Mouse (Mus musculus): Measurements from ENCODE around the gene Fam198a. TPM values are rescaled to one million over a fixed set of nuclear protein-coding genes. Genes with fewer than 3 reads are reported as not detected.

Fam198a gene
- polyA plus RNA-seq, 1 experiment from 2014 or later, result 1.0 TPM

DNA sequence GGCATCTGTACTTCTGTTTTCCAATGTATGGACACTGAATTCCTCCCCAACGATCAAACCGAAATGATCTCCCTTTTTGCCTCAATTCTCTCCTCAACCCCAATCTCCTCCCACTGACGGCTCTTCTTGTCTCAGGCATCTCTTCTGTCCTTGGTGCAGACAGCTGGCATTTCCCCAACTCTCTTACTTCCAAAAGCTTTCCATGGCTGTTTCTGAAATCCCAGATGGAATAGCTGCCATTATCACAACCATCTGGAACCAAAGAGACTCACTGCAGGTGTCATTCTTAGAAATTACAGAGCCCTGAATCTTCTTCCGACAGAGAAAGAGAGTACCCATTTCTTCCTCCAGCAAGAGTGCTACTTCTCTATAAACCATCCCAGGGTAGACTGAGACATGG, 15.9 kb upstream of the Fam198a start:
- Histone ChIP-seq H3K4me1 (no peaks in the 10 kb centered on the region; the same call in 1 of the 2 replicates), H3K27me3 (peaks cover 6% of the 10 kb centered on the region; the same call in 1 of the 2 replicates), H3K9me3 (replicated peaks) (no peaks in the 10 kb centered on the region), H3K36me3 (ENCODE audit: poor library complexity, severe bottlenecking) (no peaks in the 10 kb centered on the region), H3K4me3 (no peak overlapping the region), H3K9ac (no peak overlapping the region), H3K27ac (no peak overlapping the region), H3K4me2 (no peak overlapping the region)
- ATAC-seq, result no peak
- WGBS, result 83% methylated on average over 4 of the region's 4 CpGs

DNA sequence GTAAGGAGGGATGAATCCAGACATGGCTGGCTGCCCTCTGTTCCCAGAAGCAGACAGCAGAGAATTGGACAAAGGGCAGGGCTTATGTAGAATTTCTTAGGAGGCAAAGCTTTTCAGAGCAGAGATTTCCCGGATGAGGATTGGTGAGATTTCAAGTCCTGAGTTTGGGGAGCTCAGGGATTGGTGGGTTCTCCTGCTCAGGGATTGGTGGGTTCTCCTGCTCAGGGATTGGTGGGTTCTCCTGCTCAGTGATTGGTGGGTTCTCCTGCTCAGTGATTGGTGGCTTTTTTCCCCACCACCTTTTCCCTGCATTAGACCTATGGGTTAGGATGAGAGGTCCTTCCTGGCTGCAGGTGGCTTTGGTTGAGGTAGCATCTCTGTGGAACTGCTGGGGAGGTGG, 13.8 kb upstream of the Fam198a start:
- peaks cover 6% of the 10 kb centered on the region; the same call in 1 of the 2 replicates for H3K27me3 ChIP-seq
- no peak overlapping the region for H3K9ac ChIP-seq
- no peaks in the 10 kb centered on the region for H3K9me3 ChIP-seq (replicated peaks)
- no peaks in the 10 kb centered on the region for H3K36me3 ChIP-seq (ENCODE audit: poor library complexity, severe bottlenecking)
- H3K4me2 ChIP-seq, result peak overlapping the region; percentile 59
- H3K4me1 ChIP-seq, result no peaks in the 10 kb centered on the region; the same call in 1 of the 2 replicates
- H3K4me3 ChIP-seq, result peak overlapping the region; percentile 42
- ATAC-seq, result peak; percentile 79
- no peak overlapping the region for H3K27ac ChIP-seq
- 77% methylated on average over 1 of the region's 1 CpGs for WGBS

DNA sequence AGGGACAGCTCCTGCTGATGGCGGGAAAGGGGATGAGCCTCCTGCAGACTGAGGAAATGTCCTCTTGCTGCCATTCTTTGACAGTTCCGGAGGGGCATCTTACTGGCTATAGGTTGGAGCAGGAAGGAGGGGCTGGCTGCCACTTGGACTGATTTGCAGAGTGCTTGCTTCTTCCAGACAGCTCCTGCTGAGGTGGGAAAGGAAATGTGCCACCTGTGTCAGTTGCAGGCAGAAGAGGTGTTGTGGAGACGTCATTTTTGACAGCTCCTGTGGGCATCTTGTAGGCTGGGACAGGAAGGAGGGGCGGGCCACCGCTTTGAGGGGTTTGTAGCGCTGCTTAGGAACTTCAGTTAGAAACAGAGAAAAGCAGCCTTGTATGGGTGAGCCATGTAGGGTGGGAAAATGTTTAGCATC, 13.3 kb upstream of the Fam198a start:
- Histone ChIP-seq H3K9me3 (replicated peaks) (no peaks in the 10 kb centered on the region), H3K27ac (peak overlapping the region; percentile 16; the same call in 1 of the 2 replicates), H3K4me1 (no peaks in the 10 kb centered on the region; the same call in 1 of the 2 replicates), H3K4me2 (peak overlapping the region; percentile 59), H3K27me3 (peaks cover 6% of the 10 kb centered on the region; the same call in 1 of the 2 replicates), H3K9ac (peak overlapping the region; percentile 43; the same call in 1 of the 2 replicates), H3K36me3 (ENCODE audit: poor library complexity, severe bottlenecking) (no peaks in the 10 kb centered on the region), H3K4me3 (peak overlapping the region; percentile 42)
- ATAC-seq, result peak; percentile 73
- 59% methylated on average over 6 of the region's 6 CpGs for WGBS

DNA sequence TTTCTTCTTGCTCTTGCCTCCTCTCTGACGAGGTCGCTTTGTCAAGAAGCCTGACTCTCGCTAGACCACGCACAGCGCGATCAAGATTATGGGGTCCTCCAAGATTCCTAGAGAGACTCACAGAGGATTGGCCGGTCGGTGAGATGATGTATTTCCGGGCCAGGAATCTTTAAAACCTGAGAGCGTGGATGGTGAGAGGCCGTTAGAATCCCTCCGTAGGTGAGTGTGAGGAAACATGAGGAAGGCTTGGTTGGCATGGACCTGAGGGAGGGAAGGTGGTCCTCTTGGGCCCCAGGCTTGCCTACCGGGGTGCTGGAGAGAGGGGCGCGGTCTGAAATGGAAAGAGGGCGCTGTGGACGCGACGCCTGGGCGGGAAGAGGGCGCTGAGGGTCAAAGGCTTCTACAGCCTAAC, 12.8 kb upstream of the Fam198a start:
- Histone ChIP-seq H3K27me3 (0 out of 2 replicates have a peak, but pooled peaks cover 6% of the 10 kb centered on the region), H3K4me1 (no peaks in the 10 kb centered on the region; the same call in 1 of the 2 replicates), H3K4me3 (peak overlapping the region; percentile 42), H3K36me3 (ENCODE audit: poor library complexity, severe bottlenecking) (no peaks in the 10 kb centered on the region), H3K9ac (peak overlapping the region; percentile 63), H3K27ac (peak overlapping the region; percentile 16; the same call in 1 of the 2 replicates), H3K9me3 (replicated peaks) (no peaks in the 10 kb centered on the region), H3K4me2 (peak overlapping the region; percentile 59)
- 49% methylated on average over 21 of the region's 21 CpGs for WGBS
- peak; percentile 80 for ATAC-seq

DNA sequence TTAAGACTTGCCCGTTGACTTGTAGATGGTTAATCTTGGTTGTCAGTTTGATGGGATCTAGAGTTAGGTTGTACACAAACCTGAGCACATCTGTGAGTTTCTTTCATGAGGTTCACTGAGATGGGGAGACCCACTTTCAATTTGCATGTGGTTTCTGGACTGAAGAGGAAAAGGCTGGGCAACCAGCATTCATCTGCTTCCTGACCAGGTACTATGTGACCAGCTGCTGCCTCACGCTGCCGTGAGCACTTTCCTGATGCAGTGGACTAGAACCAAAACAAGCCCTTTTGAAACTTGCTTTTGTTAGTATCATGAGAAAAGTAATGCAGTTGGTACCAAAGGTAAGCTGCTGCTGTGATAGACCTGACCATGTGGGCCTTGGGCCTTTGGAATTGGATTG, 7.8 kb upstream of the Fam198a start:
- 87% methylated on average over 3 of the region's 3 CpGs for WGBS

DNA sequence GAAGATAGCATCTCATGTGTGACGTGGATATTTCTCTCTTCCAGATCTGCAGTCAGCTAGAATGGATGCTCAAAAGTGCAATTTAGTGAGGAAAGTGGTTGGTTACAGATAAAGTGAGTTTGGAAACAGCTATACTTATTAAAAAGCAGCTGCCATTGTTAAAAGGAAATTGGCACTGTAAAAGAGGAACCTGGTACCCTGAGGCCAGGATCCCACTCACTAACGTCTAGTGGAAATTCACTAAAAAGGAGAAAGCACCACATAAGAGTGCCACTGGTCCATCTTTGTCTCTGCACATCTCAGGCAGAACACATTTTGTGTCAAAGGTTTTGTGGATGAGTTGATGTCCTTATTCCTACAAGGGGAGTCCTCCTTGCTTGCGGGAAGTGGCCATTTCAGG, 7.2 kb upstream of the Fam198a start:
- Histone ChIP-seq H3K36me3 (ENCODE audit: poor library complexity, severe bottlenecking) (no peaks in the 10 kb centered on the region), H3K9me3 (replicated peaks) (no peaks in the 10 kb centered on the region), H3K4me1 (no peaks in the 10 kb centered on the region), H3K9ac (no peak overlapping the region), H3K27ac (no peak overlapping the region), H3K4me3 (no peak overlapping the region), H3K27me3 (no peaks in the 10 kb centered on the region), H3K4me2 (no peak overlapping the region)
- no peak for ATAC-seq
- WGBS, result 90% methylated on average over 3 of the region's 3 CpGs

More for the DNA sequence above, 7.8 kb upstream of the Fam198a start:
- H3K4me3 ChIP-seq, result no peak overlapping the region
- H3K36me3 ChIP-seq (ENCODE audit: poor library complexity, severe bottlenecking), result no peaks in the 10 kb centered on the region
- ATAC-seq, result no peak
- no peaks in the 10 kb centered on the region for H3K9me3 ChIP-seq (replicated peaks)
- no peak overlapping the region for H3K27ac ChIP-seq
- no peak overlapping the region for H3K4me2 ChIP-seq
- no peaks in the 10 kb centered on the region for H3K27me3 ChIP-seq
- H3K4me1 ChIP-seq, result no peaks in the 10 kb centered on the region
- no peak overlapping the region for H3K9ac ChIP-seq

DNA sequence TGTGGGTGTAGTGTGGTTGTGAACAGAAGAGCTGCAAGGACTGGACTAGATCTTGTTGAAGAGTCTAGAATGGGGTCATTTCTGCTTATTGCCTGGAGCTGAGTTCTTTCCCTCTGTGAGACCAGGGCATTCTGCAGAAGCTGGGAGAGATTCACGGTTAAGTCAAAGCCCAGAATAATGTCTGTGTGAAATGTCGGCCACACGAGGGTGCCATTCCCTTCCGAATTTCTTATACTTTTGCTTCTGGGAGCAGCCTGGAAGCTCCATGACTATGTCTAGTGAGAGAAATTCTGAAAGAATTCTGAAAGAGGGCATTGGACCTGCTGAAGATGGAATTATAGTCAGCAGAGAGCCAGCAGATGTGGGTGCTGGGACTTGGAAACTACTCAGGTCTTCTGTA, 3.0 kb upstream of the Fam198a start:
- Histone ChIP-seq H3K4me3 (no peak overlapping the region), H3K36me3 (ENCODE audit: poor library complexity, severe bottlenecking) (no peaks in the 10 kb centered on the region), H3K9me3 (replicated peaks) (no peaks in the 10 kb centered on the region), H3K27ac (no peak overlapping the region), H3K27me3 (no peaks in the 10 kb centered on the region), H3K9ac (no peak overlapping the region), H3K4me1 (peaks cover 15% of the 10 kb centered on the region), H3K4me2 (no peak overlapping the region)
- ATAC-seq, result no peak
- 7% methylated on average over 4 of the region's 4 CpGs for whole genome bisulfite sequencing

DNA sequence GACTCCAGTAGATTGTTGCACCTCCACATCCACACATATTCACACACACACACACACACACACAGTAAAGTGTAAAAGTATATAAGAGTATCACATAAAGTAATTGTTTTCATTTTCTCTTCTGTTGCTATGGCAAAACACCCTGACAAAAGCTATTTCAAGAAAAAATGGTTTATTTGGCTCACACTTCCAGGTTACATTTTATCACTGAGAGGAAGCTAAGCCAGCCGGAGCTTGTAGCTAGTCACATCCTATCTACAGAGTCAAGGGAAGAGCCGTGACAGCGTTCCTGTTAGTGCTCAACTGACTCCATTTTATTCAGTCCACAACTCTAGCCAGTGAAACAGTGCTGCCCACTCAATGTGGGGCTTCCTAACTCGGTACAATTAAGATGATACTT, 2.4 kb upstream of the Fam198a start:
- no peak overlapping the region for H3K4me2 ChIP-seq
- no peaks in the 10 kb centered on the region for H3K36me3 ChIP-seq (ENCODE audit: poor library complexity, severe bottlenecking)
- ATAC-seq, result no peak
- H3K27me3 ChIP-seq, result no peaks in the 10 kb centered on the region
- peaks cover 15% of the 10 kb centered on the region for H3K4me1 ChIP-seq
- 80% methylated on average over 4 of the region's 4 CpGs for WGBS
- no peak overlapping the region for H3K4me3 ChIP-seq
- H3K27ac ChIP-seq, result no peak overlapping the region
- no peak overlapping the region for H3K9ac ChIP-seq
- no peaks in the 10 kb centered on the region for H3K9me3 ChIP-seq (replicated peaks)

DNA sequence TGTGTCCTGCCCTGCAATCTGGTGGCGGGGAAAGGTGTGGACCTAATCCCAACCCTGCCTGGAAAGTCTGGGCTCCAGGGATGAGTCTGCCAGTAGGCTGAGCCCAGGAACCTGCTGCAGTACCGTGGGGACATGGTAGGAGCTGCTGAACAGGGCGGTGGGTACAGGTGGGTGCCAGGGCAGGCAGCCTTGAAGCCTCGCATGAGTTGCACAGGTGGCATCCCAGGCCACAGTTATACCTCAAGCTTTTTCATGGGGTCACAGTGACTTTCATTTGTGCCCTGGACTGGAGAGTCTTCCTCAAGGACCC, 281 bp downstream of the Fam198a start:
- ATAC-seq, result peak; percentile 68
- Histone ChIP-seq H3K27me3 (no peaks in the 10 kb centered on the region), H3K36me3 (ENCODE audit: poor library complexity, severe bottlenecking) (no peaks in the 10 kb centered on the region), H3K4me2 (peak overlapping the region; percentile 56), H3K4me1 (peaks cover 15% of the 10 kb centered on the region), H3K9ac (peak overlapping the region; percentile 41; the same call in 1 of the 2 replicates), H3K27ac (0 out of 2 replicates have a peak overlapping the region, but pooled peaks have one; percentile 65), H3K4me3 (peak overlapping the region; percentile 24), H3K9me3 (replicated peaks) (no peaks in the 10 kb centered on the region)
- 20% methylated on average over 4 of the region's 4 CpGs for WGBS

DNA sequence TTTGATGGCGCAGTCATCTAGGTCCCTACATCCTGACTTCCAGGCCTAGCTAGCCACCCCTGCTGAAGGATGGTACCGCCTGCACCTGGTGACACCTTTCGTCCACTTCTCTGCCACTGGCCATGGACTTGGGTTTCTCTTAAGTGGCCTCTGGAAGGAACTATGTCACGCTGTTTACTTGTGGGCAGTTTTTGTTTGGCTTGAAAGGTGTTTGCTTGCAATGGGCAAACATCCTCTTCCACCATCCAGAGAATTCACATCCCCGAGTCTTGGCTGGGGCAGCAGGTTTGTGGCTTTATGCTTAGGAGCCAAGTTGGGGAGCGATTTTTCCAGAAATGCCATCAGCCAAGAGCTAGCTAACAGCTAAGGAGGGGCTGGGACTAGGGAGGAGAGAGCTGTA, 1.8 kb downstream of the Fam198a start:
- Histone ChIP-seq H3K9me3 (replicated peaks) (no peaks in the 10 kb centered on the region), H3K27me3 (no peaks in the 10 kb centered on the region), H3K4me1 (peaks cover 15% of the 10 kb centered on the region), H3K9ac (no peak overlapping the region), H3K4me2 (no peak overlapping the region), H3K4me3 (no peak overlapping the region), H3K36me3 (ENCODE audit: poor library complexity, severe bottlenecking) (no peaks in the 10 kb centered on the region), H3K27ac (no peak overlapping the region)
- no peak for ATAC-seq
- WGBS, result 92% methylated on average over 6 of the region's 6 CpGs

DNA sequence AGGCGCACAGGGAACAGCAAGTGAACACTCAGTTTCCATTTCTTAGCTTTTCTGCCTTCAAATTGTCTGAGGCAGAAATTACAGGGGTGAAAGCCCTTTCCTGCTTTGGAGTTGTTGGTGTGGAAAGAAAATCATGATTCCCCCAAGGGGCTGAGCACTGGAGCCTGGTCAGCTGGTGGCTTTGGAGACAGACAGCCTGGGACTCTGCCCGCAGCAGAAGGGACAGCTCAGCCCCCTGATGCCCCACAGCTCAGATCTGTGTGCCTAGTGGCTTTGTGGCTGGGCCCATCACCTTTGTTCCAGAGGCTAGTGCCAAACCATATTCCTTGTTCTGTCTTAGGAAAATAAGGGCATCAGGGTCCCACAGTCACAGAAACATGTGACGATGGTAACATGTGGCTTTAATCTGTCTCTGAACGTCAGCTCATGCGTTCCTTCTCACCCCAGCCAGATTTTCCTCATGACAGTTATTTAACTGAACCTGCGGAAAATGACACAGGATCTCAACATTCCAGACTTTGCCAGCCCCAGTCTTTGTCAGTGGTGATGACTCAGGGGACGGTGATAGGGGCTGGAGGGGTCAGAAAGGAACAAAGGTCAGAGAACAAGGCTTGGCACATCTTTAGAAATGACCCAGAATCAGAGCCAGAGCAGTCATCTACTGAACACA, 9.3 kb downstream of the Fam198a start:
- Histone ChIP-seq H3K36me3 (ENCODE audit: poor library complexity, severe bottlenecking) (no peaks in the 10 kb centered on the region), H3K4me1 (no peaks in the 10 kb centered on the region), H3K9me3 (replicated peaks) (no peaks in the 10 kb centered on the region), H3K9ac (no peak overlapping the region), H3K27me3 (no peaks in the 10 kb centered on the region), H3K4me3 (no peak overlapping the region), H3K27ac (no peak overlapping the region), H3K4me2 (no peak overlapping the region)
- 70% methylated on average over 7 of the region's 7 CpGs for WGBS
- no peak for ATAC-seq

DNA sequence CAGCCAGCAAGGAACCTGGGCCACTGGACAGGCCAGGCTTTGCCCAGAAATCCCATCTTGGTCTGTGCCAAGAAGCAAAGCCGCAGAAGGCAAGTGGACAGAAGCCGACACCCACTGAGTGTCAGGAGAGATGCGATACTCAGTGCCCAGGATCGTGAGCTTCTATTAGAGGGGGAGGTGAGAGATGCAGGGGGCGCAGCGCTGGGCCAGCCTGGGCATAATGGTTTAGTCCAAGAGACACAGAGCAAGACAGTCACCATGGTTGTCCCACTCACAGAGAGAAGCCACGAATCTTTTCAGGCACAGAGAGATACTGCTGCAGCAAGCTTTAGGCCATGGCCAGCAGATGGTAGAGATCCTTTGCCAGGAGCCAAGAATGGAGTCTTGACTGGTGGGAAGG, 14.2 kb downstream of the Fam198a start:
- no peak for ATAC-seq
- H3K9ac ChIP-seq, result no peak overlapping the region
- WGBS, result 90% methylated on average over 7 of the region's 7 CpGs

DNA sequence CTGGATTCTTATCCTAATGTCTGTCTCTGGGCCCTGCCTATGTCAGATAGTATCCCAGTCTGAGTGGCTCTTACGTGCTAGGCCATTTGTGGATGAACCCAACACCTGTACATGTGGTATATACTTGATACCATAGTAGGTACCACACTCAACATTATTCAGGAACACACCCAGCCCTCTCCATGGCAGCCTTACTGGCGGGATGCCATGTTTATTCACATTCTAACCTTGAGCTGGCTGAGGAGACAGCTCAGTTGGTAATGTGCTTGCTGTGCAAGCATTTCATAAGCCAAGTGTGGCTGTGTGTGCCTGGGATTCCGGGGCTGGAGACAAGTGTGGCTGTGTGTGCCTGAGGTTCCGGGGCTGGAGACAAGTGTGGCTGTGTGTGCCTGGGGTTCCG, 17.5 kb downstream of the Fam198a start:
- H3K9ac ChIP-seq, result no peak overlapping the region
- H3K4me1 ChIP-seq, result no peaks in the 10 kb centered on the region
- no peak overlapping the region for H3K4me3 ChIP-seq
- 83% methylated on average over 5 of the region's 5 CpGs for WGBS
- H3K27me3 ChIP-seq, result no peaks in the 10 kb centered on the region
- no peak for ATAC-seq
- H3K36me3 ChIP-seq (ENCODE audit: poor library complexity, severe bottlenecking), result no peaks in the 10 kb centered on the region
- no peak overlapping the region for H3K4me2 ChIP-seq
- H3K27ac ChIP-seq, result no peak overlapping the region
- no peaks in the 10 kb centered on the region for H3K9me3 ChIP-seq (replicated peaks)

More for the DNA sequence above, 14.2 kb downstream of the Fam198a start:
- Histone ChIP-seq H3K36me3 (ENCODE audit: poor library complexity, severe bottlenecking) (no peaks in the 10 kb centered on the region), H3K4me1 (no peaks in the 10 kb centered on the region), H3K27ac (no peak overlapping the region), H3K4me3 (no peak overlapping the region), H3K27me3 (no peaks in the 10 kb centered on the region), H3K9me3 (replicated peaks) (no peaks in the 10 kb centered on the region), H3K4me2 (no peak overlapping the region)

Data from forebrain, embryonic 13.5 days (tissue).